Mouse (Mus musculus) embryonic fibroblast, embryonic 13.5 days (primary cell): ENCODE data around the gene Ddx27. TPM values are rescaled to one million over a fixed set of nuclear protein-coding genes. Genes with fewer than 3 reads are reported as not detected.

Experiments used
- H3K27ac ChIP-seq: 2 replicates; pipeline ENCODE4 v1.5.1; 2012; ENCODE audit warnings: low read length, control low read depth, inconsistent platforms; ENCODE audit not compliant: insufficient read depth
- H3K4me1 ChIP-seq: 2 replicates; pipeline ENCODE4 v1.6.1; 2011; ENCODE audit warnings: low read length; ENCODE audit not compliant: control insufficient read depth, insufficient read depth
- H3K4me3 ChIP-seq: 2 replicates; pipeline ENCODE4 v1.5.1; 2011; ENCODE audit warnings: mild to moderate bottlenecking, control low read depth, low read length; ENCODE audit not compliant: insufficient read depth
- CTCF ChIP-seq: IDR thresholded peaks from 2 replicates; pipeline ENCODE4 v1.5.1; 2011; ENCODE audit warnings: mild to moderate bottlenecking, control low read depth, low read length, moderate library complexity, borderline replicate concordance; ENCODE audit not compliant: insufficient read depth
- POLR2A ChIP-seq: IDR thresholded peaks from 2 replicates; pipeline ENCODE4 v1.6.1; 2011; ENCODE audit warnings: low read depth, mild to moderate bottlenecking, control low read depth, low read length, moderate library complexity
- polyA plus RNA-seq: library from polyadenylated mRNA; stranded (reverse); fragments of >200 nt; gene quantifications from 2 replicates; pipeline ENCODE4 v1.2.4, GENCODE M21; 2011; ENCODE audit warnings: low read depth; ENCODE audit not compliant: missing spikeins, insufficient read length

Ddx27 gene
- polyA plus RNA-seq, 1 experiment, result 29.9 TPM

DNA sequence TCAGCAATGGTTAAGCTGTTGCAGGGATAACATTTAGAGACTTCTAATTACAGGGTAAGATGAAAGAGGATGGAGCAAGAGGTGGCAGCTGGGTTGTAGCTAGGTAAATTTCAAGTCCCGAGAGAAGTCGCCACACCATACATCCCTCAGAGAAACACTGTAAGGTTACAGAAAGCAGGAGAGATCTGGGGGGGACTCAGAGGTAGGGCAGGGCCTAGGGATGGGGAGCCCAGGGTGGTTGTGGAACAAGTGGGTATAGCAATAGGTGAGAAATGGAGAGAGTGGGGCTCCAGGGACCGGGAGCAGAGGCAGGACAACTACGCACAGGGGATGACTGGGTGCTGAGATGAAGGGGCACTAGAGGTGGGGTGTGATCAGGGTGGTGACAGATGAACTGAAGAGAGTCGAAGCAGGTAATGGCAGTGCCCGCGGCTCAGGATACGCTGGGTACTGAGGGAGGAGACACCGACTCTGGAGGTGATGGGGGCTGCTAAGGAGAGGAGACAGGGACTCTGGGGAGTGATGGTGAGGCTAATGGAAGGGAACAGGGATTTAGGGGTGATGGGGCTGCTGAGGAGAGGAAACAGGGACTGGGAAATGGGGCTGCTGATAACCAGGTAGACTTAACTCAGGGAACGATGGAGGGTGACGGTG, 46.5 kb downstream of the Ddx27 start:
- TF ChIP-seq POLR2A (no peak), CTCF (no peak)
- H3K4me1 ChIP-seq, result peaks cover 11% of the 10 kb centered on the region
- H3K4me3 ChIP-seq, result peak overlapping the region; percentile 64
- H3K27ac ChIP-seq, result no peak overlapping the region

DNA sequence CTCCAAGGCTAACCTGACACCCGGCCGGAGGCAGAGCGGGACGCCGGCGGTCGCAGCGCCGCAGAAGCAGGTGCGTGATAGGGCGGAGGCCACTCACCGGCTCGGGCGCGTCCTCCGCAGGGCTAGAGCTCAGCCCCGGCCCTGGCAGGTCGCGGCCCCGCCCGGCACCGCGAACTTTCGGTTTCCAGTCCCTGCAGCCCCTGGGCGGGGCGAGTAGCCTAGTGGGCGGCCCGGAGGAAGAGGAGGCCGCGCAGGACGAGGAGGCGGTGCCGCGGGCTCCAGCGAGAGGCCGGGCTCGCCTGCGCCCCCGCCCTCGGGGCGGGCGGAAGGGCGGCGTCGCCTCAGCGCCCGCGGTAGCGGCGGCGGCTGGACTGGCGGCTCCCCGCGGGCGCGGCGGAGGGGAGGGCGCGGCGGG, 47.5 kb downstream of the Ddx27 start:
- Histone ChIP-seq H3K4me1 (peaks cover 11% of the 10 kb centered on the region), H3K27ac (peak overlapping the region; percentile 76; the same call in 1 of the 2 replicates), H3K4me3 (peak overlapping the region; percentile 64)
- TF ChIP-seq POLR2A, result peak; percentile 91
- no peak for TF ChIP-seq CTCF

DNA sequence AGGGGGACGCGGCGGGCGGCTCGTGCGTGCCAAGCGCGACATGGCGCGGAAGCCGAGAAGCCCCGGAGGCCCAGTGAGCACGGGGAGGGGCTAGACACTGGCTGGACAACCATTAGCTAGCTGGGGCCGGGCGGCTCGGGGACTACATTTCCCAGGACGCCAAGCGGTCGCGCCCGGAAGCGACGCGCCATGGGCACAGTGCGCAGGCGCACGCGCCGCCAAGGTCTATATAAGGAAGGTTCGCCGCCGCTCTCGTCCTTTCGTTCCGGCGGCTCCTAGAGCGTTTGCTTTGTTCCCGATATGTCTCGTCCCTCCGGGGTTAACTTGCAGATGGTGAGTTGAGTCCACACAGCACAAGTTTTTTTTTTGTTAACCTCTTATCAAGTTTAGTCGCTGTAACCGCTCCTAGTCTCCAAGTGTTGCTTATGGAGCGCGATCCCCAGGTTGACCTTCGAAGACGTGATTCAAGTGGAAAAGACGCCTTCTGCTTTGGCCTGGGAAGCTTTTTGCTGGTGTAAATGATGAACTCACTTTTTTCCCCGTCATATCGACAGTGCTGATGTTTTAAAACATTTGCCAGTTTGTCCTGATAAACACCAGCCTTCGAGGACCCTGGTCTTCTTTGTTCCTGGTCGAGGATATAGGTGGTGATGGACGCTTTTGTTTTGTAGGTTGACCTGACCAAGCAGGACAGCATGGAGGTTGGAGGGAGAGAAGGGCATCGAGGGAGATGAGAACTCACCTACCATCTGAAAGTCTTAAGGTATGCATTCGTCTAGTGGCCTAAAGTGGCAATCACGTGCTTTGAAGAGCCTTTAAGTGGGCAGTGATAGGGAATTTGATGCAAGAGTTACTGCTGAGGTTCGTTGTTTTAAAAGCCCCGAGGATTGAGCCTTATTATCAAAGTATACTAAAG, 48.2 kb downstream of the Ddx27 start, which contains the start of gene Znfx1:
Gene Znfx1 (minus strand): TSS at position 51 of the 916 bp plus-strand sequence.
- peak within 1 kb of the TSS; percentile 99 for H3K4me3 ChIP-seq
- H3K27ac ChIP-seq, result peak within 1 kb of the TSS; percentile 97
- peaks cover 11% of the 10 kb centered on the region for H3K4me1 ChIP-seq
- TF ChIP-seq CTCF (no peak), POLR2A (peak; percentile 100)

DNA sequence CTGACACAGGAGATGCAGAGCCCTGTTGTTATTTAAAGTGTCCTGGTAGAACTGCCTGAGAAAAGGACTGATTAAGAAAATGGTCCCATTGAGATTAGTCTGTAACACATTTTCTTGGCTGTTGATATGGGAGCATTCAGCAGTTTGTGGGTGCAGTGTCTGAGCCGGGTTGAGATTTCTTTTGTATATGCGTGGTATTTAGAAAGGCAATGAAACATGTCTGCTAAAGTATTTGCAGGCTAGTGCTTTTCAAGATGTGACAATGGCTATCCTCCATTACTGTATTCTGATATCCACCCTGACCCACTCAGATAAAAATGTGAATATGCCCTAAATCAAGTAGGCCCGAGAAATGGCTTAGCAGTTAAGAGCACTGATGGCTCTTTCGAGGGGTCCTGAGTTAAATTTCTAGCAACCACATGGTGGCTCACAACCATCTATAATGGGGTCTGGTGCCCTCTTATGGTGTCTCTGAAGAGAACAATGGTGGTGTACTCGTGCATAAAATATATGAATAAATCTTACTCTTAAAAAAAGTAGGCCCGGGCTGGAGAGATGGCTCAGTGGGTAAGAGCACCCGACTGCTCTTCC, 49.0 kb downstream of the Ddx27 start:
- TF ChIP-seq POLR2A (no peak; the same call in 1 of the 2 replicates), CTCF (no peak)
- Histone ChIP-seq H3K4me1 (peaks cover 11% of the 10 kb centered on the region), H3K4me3 (peak overlapping the region; percentile 99), H3K27ac (peak overlapping the region; percentile 97)

DNA sequence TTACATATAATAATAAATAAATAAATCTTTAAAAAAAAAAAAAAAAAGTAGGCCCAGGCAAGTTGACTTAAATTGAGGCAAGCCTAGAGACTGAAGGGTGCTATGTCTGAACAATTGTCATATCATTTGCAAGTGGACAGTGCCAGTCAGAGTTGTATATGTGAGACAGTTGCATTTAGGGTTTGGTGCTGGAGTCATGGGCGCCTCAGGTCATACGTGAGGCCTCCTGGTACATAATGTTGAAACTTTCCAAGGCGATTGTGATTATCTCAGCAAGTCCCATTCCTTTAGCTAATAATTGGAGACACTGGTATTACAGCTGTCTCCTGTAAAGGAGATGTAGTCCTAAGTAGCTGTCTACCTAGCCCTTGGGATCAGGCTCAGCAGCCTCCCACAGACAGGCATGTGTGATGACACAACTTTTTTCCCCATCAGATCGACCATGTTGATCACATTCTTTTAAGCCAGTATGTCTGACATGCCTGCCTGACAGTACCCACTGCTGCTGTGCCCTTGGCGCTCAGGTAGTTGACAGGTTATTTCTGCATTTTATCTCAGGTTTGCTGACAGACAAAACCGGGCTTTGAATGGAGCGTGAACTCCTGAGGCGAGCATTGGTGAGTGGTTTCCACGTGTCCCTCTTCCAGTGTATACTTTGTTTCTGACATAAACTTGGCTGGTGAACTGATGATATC, 49.8 kb downstream of the Ddx27 start:
- Histone ChIP-seq H3K4me1 (peaks cover 7% of the 10 kb centered on the region), H3K4me3 (peak overlapping the region; percentile 99), H3K27ac (peak overlapping the region; percentile 45; the same call in 1 of the 2 replicates)
- no peak for TF ChIP-seq CTCF
- peak; percentile 50 for TF ChIP-seq POLR2A

DNA sequence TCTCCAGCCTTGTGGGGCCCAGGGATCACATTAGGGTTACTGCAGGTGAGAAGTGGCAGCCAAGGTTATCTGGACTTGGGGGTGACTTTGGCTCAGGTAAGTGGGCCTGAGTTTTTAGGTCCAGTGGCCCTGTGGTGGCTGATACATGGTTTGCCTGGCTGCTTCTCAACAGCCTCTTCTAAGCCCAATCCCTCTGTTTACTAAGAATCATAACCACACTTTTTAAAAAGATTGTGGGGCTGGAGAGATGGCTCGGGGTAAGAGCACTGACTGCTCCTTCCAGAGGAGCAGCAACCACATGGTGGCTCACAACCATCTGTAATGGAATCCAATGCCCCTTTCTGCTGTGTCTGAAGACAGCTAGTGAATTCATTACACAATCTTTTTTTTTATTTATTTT, 51.0 kb downstream of the Ddx27 start:
- Histone ChIP-seq H3K27ac (no peak overlapping the region), H3K4me3 (peak overlapping the region; percentile 99), H3K4me1 (0 out of 2 replicates have a peak, but pooled peaks cover 2% of the 10 kb centered on the region)
- 0 out of 2 replicates have a peak, but pooled peaks have one; percentile 11 for TF ChIP-seq POLR2A
- TF ChIP-seq CTCF, result no peak

GRCm38 (mm10) chr2:167066528-167067516, 51.8 kb downstream of the Ddx27 start:
- no peaks in the 10 kb centered on the region for H3K4me1 ChIP-seq
- H3K27ac ChIP-seq, result no peak overlapping the region; the same call in 1 of the 2 replicates
- peak; percentile 67 for TF ChIP-seq POLR2A
- TF ChIP-seq CTCF, result no peak
- no peak overlapping the region for H3K4me3 ChIP-seq

- no peaks in the 10 kb centered on the region for H3K4me1 ChIP-seq
- TF ChIP-seq CTCF (no peak), POLR2A (no peak)
- H3K4me3 ChIP-seq, result no peak overlapping the region
- H3K27ac ChIP-seq, result no peak overlapping the region
These were observed 52.6 kb downstream of the Ddx27 start for GRCm38 (mm10) chr2:167067575-167067974.
